In the genomic region with DNA sequence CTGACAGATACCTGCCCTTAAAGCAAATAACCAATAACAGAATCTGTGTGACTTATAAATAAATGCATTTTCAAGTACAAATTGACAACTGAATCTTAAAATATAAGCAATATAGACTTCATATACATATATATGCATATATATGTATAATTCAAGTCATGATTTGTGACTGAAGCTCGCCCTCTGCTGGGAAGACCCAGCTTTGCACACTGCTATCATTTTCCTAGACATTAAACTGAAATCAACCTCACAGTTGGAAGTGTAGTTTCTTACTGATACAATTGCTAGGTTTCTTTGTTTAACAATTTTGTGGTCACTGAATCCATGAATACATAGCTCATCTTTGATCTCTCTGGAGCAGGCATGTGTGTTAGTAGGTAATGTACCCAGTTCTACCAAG, we compare ENCODE assay signal across 8 mouse cellular contexts. TPM values are rescaled to one million over a fixed set of nuclear protein-coding genes. Genes with fewer than 3 reads are reported as not detected.
DNase-seq lines count a peak whose midpoint lies in the region; ATAC-seq lines count a peak whose summit lies in the region.
"Had no signal": no experiment of that assay in that cellular context is flagged by ENCODE, and none has a peak within 500 bp of the region (broad histone marks: within the 10 kb centered on the region; RNA-seq: fewer than 3 reads in every experiment).

No protein-coding gene starts in this region.

- peaks cover 3% of the 10 kb centered on the region; the same call in 1 of the 2 replicates for H3K27me3 ChIP-seq in kidney, embryonic 14.5 days (ENCODE audit: control insufficient read depth, insufficient read depth, low read length)
- H3K27me3 ChIP-seq: lung, embryonic 15.5 days had no signal

- no peaks in the 10 kb centered on the region for H3K9me3 ChIP-seq in kidney, embryonic 14.5 days (ENCODE audit: control insufficient read depth, low read length)
- H3K9me3 ChIP-seq: lung, embryonic 15.5 days had no signal

- ATAC-seq in kidney, embryonic 14.5 days (ENCODE audit: low FRiP score, low TSS enrichment), result no peak
- peak; percentile 47 for ATAC-seq in megakaryocyte progenitor cell, adult 5-6 weeks (replicated peaks; ENCODE audit: poor library complexity)

- 2% methylated on average over 1 of the region's 1 CpGs for WGBS in kidney, embryonic 14.5 days

- H3K9ac ChIP-seq in kidney, embryonic 14.5 days (ENCODE audit: low read depth, low read length), result no peak overlapping the region
- H3K9ac ChIP-seq: lung, embryonic 15.5 days had no signal

- DNase-seq in kidney, adult 9 months, result peak; percentile 38
- DNase-seq in MN1 (ENCODE audit: low spot score), result peak; percentile 17
- peak; percentile 31 for DNase-seq in c-Kit-positive CD71-positive TER-119-positive erythroid progenitor cells, embryonic 14.5 days (ENCODE audit: low spot score)
- peak; percentile 76 for DNase-seq in induced T-regulatory cell, adult 2 months (ENCODE audit: low read depth)
- DNase-seq in thymus, postnatal 14 days, result peak; percentile 60

- no peaks in the 10 kb centered on the region for H3K36me3 ChIP-seq in kidney, embryonic 14.5 days (ENCODE audit: control insufficient read depth, insufficient read depth, low read length)
- H3K36me3 ChIP-seq: lung, embryonic 15.5 days had no signal

- peaks cover 4% of the 10 kb centered on the region; the same call in 1 of the 2 replicates for H3K4me1 ChIP-seq in kidney, embryonic 14.5 days (ENCODE audit: control insufficient read depth, insufficient read depth, low read length)

- H3K27ac ChIP-seq in kidney, embryonic 14.5 days (ENCODE audit: low read depth, low read length), result no peak overlapping the region
- H3K27ac ChIP-seq: lung, embryonic 15.5 days had no signal

- H3K4me3 ChIP-seq in kidney, embryonic 14.5 days (ENCODE audit: low read length), result no peak overlapping the region
- H3K4me3 ChIP-seq: lung, embryonic 15.5 days had no signal

- no peak overlapping the region for H3K4me2 ChIP-seq in kidney, embryonic 14.5 days (replicated peaks; ENCODE audit: low read depth, low read length)
- H3K4me2 ChIP-seq: lung, embryonic 15.5 days had no signal

RNA-seq across cellular contexts. Expression of gene Fbxl13, which starts 4.5 kb away (rescaled TPM):
- polyA plus RNA-seq in kidney, embryonic 14.5 days (2014; fragmentation: Nextera tagmentation; extraction: Ambion mirVana), result 0.43 TPM in 2 replicates
- 0.12 and 0.44 TPM in 2 replicates for total RNA-seq in megakaryocyte progenitor cell, adult 5-6 weeks (2015)
- total RNA-seq in megakaryocyte progenitor cell, adult 5-6 weeks (2017), result not detected in 2 replicates

RNA-seq across cellular contexts. Expression of gene Armc10, which starts 4.7 kb away (rescaled TPM):
- polyA plus RNA-seq in kidney, embryonic 14.5 days (2014; fragmentation: Nextera tagmentation; extraction: Ambion mirVana), result 67.0 and 77.1 TPM in 2 replicates
- 51.9 and 52.8 TPM in 2 replicates for total RNA-seq in megakaryocyte progenitor cell, adult 5-6 weeks (2015)
- total RNA-seq in megakaryocyte progenitor cell, adult 5-6 weeks (2017), result 50.8 and 59.1 TPM in 2 replicates

Comparison
In these comparisons a context has a peak if more than half of its experiments do, and no peak if none do; other contexts are left out.
1. DNase-seq: peak in every context shown above with its lines; median percentile 76 in induced T-regulatory cell, adult 2 months; 60 in thymus, postnatal 14 days; 38 in kidney, adult 9 months; 31 in c-Kit-positive CD71-positive TER-119-positive erythroid progenitor cells, embryonic 14.5 days; 17 in MN1.